18 mouse cellular contexts compared by ENCODE assay signal in the genomic region with DNA sequence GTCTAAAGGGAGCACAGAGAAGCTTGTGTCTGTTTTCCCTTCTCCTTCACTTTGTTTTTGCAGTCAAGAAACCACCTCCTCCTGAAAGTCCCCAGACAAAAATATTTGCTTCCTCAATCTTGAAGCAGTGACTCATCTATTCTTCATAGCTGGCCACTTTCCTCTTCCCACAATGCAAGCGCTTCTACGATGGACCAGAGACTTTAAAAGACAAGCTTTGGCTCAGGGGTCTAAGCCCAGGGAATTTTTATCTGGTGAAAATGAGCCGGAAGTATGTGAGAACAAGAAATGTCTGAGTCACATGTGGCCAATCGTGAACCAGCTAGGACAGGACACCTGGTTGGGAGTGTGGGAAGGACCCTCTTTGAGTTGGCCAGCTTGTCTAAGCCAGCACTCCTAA. TPM values are rescaled to one million over a fixed set of nuclear protein-coding genes. Genes with fewer than 3 reads are reported as not detected.
DNase-seq lines count a peak whose midpoint lies in the region; ATAC-seq and TF ChIP-seq lines count a peak whose summit lies in the region.
"Had no signal": no experiment of that assay in that cellular context is flagged by ENCODE, and none has a peak within 500 bp of the region (broad histone marks: within the 10 kb centered on the region; RNA-seq: fewer than 3 reads in every experiment).

No protein-coding gene starts in this region.

- H3K4me3 ChIP-seq in layer of hippocampus, adult 2 months: no peak overlapping the region
- no peak overlapping the region for H3K4me3 ChIP-seq in C2C12 (ENCODE audit: insufficient read depth, poor library complexity, severe bottlenecking)
- no peak overlapping the region for H3K4me3 ChIP-seq in macrophage (ENCODE audit: inconsistent target)
- H3K4me3 ChIP-seq in midbrain, embryonic 16.5 days (ENCODE audit: low read depth, low read length): no peak overlapping the region
- no peak overlapping the region for H3K4me3 ChIP-seq in hindbrain, embryonic 16.5 days (ENCODE audit: low read length)
- H3K4me3 ChIP-seq: hindbrain, embryonic 13.5 days; midbrain, embryonic 13.5 days; neural tube, embryonic 15.5 days; stomach, embryonic 15.5 days had no signal

- no peak for TF ChIP-seq CTCF in layer of hippocampus, adult 2 months (conservative IDR thresholded peaks at IDR 0.05)
- TF ChIP-seq CTCF in C2C12 (IDR thresholded peaks at IDR 0.05; ENCODE audit: control insufficient read depth, insufficient read depth, insufficient read length): no peak

- WGBS in macrophage (ENCODE audit: missing documents): 3% methylated on average over 4 of the region's 4 CpGs
- WGBS in midbrain, embryonic 16.5 days: 92% methylated on average over 4 of the region's 4 CpGs
- 92% methylated on average over 4 of the region's 4 CpGs for WGBS in hindbrain, embryonic 16.5 days

- no peak overlapping the region for H3K4me2 ChIP-seq in midbrain, embryonic 16.5 days (ENCODE audit: low read length)
- H3K4me2 ChIP-seq in hindbrain, embryonic 16.5 days (ENCODE audit: low read length): no peak overlapping the region
- H3K4me2 ChIP-seq: hindbrain, embryonic 13.5 days; midbrain, embryonic 13.5 days; neural tube, embryonic 15.5 days; stomach, embryonic 15.5 days had no signal

- no peaks in the 10 kb centered on the region for H3K4me1 ChIP-seq in midbrain, embryonic 16.5 days (ENCODE audit: control insufficient read depth, insufficient read depth, low read length)
- H3K4me1 ChIP-seq in hindbrain, embryonic 16.5 days (ENCODE audit: control insufficient read depth, insufficient read depth, low read depth, low read length): no peaks in the 10 kb centered on the region
- H3K4me1 ChIP-seq: hindbrain, embryonic 13.5 days; midbrain, embryonic 13.5 days; neural tube, embryonic 15.5 days; stomach, embryonic 15.5 days had no signal

- no peak for DNase-seq in layer of hippocampus, adult 2 months (ENCODE audit: low spot score in 2 of 2)
- no peak for DNase-seq in layer of hippocampus, adult 18-20 months (ENCODE audit: low spot score in 2 of 2)
- peak; percentile 40 for DNase-seq in NIH3T3 (ENCODE audit: low read depth)
- no peak for DNase-seq in thymus, postnatal 4 days
- DNase-seq: cerebellum, postnatal 10 days; lung, adult 18-20 months had no signal

- no peak overlapping the region for H3K9ac ChIP-seq in midbrain, embryonic 16.5 days (ENCODE audit: low read depth, low read length)
- no peak overlapping the region for H3K9ac ChIP-seq in hindbrain, embryonic 16.5 days (ENCODE audit: low read depth, low read length)
- H3K9ac ChIP-seq: hindbrain, embryonic 13.5 days; midbrain, embryonic 13.5 days; neural tube, embryonic 15.5 days; stomach, embryonic 15.5 days had no signal

- no peaks in the 10 kb centered on the region for H3K79me3 ChIP-seq in C2C12 (ENCODE audit: low read depth)

- no peaks in the 10 kb centered on the region for H3K27me3 ChIP-seq in C2C12 (ENCODE audit: control insufficient read depth, insufficient read depth, insufficient read length)
- H3K27me3 ChIP-seq in midbrain, embryonic 16.5 days (ENCODE audit: control insufficient read depth, insufficient read depth, low read depth, low read length): no peaks in the 10 kb centered on the region
- no peaks in the 10 kb centered on the region for H3K27me3 ChIP-seq in hindbrain, embryonic 16.5 days (replicated peaks; ENCODE audit: control insufficient read depth, insufficient read depth, low read length)
- H3K27me3 ChIP-seq: hindbrain, embryonic 13.5 days; midbrain, embryonic 13.5 days; neural tube, embryonic 15.5 days; stomach, embryonic 15.5 days had no signal

- ATAC-seq in midbrain, embryonic 16.5 days: no peak
- no peak for ATAC-seq in hindbrain, embryonic 16.5 days
- ATAC-seq: midbrain, embryonic 13.5 days had no signal

- no peak overlapping the region for H3ac ChIP-seq in C2C12 (ENCODE audit: control insufficient read depth, insufficient read length, low read depth)

- H3K79me2 ChIP-seq in C2C12 (ENCODE audit: control insufficient read depth, insufficient read depth) (no peaks in the 10 kb centered on the region), macrophage (ENCODE audit: inconsistent target) (no peaks in the 10 kb centered on the region)

- no peaks in the 10 kb centered on the region for H3K9me3 ChIP-seq in midbrain, embryonic 16.5 days (replicated peaks; ENCODE audit: control insufficient read depth, low read length, poor library complexity, severe bottlenecking)
- H3K9me3 ChIP-seq in hindbrain, embryonic 16.5 days (ENCODE audit: control insufficient read depth, low read length): no peaks in the 10 kb centered on the region
- H3K9me3 ChIP-seq: hindbrain, embryonic 13.5 days; midbrain, embryonic 13.5 days; neural tube, embryonic 15.5 days; stomach, embryonic 15.5 days had no signal

- 0 out of 2 replicates have a peak overlapping the region, but pooled peaks have one; percentile 40 for H3K27ac ChIP-seq in layer of hippocampus, adult 2 months
- H3K27ac ChIP-seq in macrophage: peak overlapping the region; percentile 94
- no peak overlapping the region for H3K27ac ChIP-seq in midbrain, embryonic 16.5 days (ENCODE audit: low read length)
- H3K27ac ChIP-seq in hindbrain, embryonic 16.5 days (ENCODE audit: low read depth, low read length): no peak overlapping the region
- H3K27ac ChIP-seq: hindbrain, embryonic 13.5 days; midbrain, embryonic 13.5 days; neural tube, embryonic 15.5 days; stomach, embryonic 15.5 days had no signal

- no peaks in the 10 kb centered on the region for H3K36me3 ChIP-seq in C2C12 (ENCODE audit: control insufficient read depth, insufficient read depth)
- H3K36me3 ChIP-seq in macrophage (ENCODE audit: inconsistent target): no peaks in the 10 kb centered on the region
- no peaks in the 10 kb centered on the region for H3K36me3 ChIP-seq in midbrain, embryonic 16.5 days (ENCODE audit: control insufficient read depth, insufficient read depth, low read length)
- H3K36me3 ChIP-seq in hindbrain, embryonic 16.5 days (ENCODE audit: control insufficient read depth, insufficient read depth, low read length): no peaks in the 10 kb centered on the region
- H3K36me3 ChIP-seq: hindbrain, embryonic 13.5 days; midbrain, embryonic 13.5 days; neural tube, embryonic 15.5 days; stomach, embryonic 15.5 days had no signal

TF ChIP-seq in C2C12, 6 proteins besides CTCF, POLR2A, EP300 and RAD21:
- TF ChIP-seq FOSL1 (IDR thresholded peaks at IDR 0.05; ENCODE audit: insufficient read depth, low read length, poor library complexity, severe bottlenecking) (no peak), MAX (IDR thresholded peaks at IDR 0.05) (no peak), USF1 (IDR thresholded peaks at IDR 0.05; ENCODE audit: low read depth) (peak; percentile 42), MYOD1 (IDR thresholded peaks at IDR 0.05; ENCODE audit: control insufficient read depth, insufficient read length, low read depth) (no peak), MYOG (IDR thresholded peaks at IDR 0.05; ENCODE audit: control insufficient read depth, extremely low read depth, insufficient read length) (no peak), CEBPB (IDR thresholded peaks at IDR 0.05; ENCODE audit: low read depth) (no peak)

RNA-seq across cellular contexts. Expression of a gene that starts 21.5 kb away (rescaled TPM):
- total RNA-seq in layer of hippocampus, adult 2 months (2021): 10 to 100 TPM; 17.9 to 21.6 TPM
- total RNA-seq in layer of hippocampus, adult 18-20 months (2021): 10 to 100 TPM; 18.7 to 20.1 TPM
- polyA plus RNA-seq in C2C12 (2012; fragmentation: generic; extraction: Trizol) (11.8 TPM), macrophage (2018) (152 to 186 TPM (median 172 TPM) in 3 replicates)
- 100 to 1,000 TPM in 20 of 26 experiments, 10 to 100 TPM in 6; 26.1 to 449 (median 139) TPM for total RNA-seq in macrophage (2018; cell fraction: chromatin; rRNA removed)
- total RNA-seq in macrophage (2018; cell fraction: cytosol; rRNA removed): 100 to 1,000 TPM in 25 of 26 experiments, 10 to 100 TPM in 1; 99.1 to 216 (median 133) TPM
- total RNA-seq in macrophage (2018; cell fraction: nucleus; rRNA removed): 100 to 1,000 TPM in 25 of 26 experiments, 10 to 100 TPM in 1; 62.6 to 584 (median 228) TPM
- polyA plus RNA-seq in midbrain, embryonic 16.5 days (2015; fragmentation: Nextera tagmentation; extraction: Ambion mirVana): 19.4 and 20.0 TPM in 2 replicates
- 25.6 and 26.5 TPM in 2 replicates for polyA plus RNA-seq in hindbrain, embryonic 16.5 days (2015; fragmentation: Nextera tagmentation; extraction: Ambion mirVana)

RNA-seq across cellular contexts. Expression of a gene that starts 51.5 kb away (rescaled TPM):
- total RNA-seq in layer of hippocampus, adult 2 months (2021): not detected
- total RNA-seq in layer of hippocampus, adult 18-20 months (2021): not detected
- polyA plus RNA-seq in C2C12 (2012; fragmentation: generic; extraction: Trizol) (not detected), macrophage (2018) (not detected in 3 replicates)
- total RNA-seq in macrophage (2018; cell fraction: chromatin; rRNA removed): not detected
- not detected for total RNA-seq in macrophage (2018; cell fraction: cytosol; rRNA removed)
- under 1 TPM in 1 of 26 experiments, not detected in 25; 0.65 TPM for total RNA-seq in macrophage (2018; cell fraction: nucleus; rRNA removed)
- not detected in 2 replicates for polyA plus RNA-seq in midbrain, embryonic 16.5 days (2015; fragmentation: Nextera tagmentation; extraction: Ambion mirVana)
- not detected in 2 replicates for polyA plus RNA-seq in hindbrain, embryonic 16.5 days (2015; fragmentation: Nextera tagmentation; extraction: Ambion mirVana)
- total RNA-seq: adrenal gland, postnatal 4 days; gastrocnemius, adult 18-20 months; left cerebral cortex, adult 18-20 months had no signal
- polyA plus RNA-seq: hindbrain, embryonic 13.5 days; kidney, embryonic 16.5 days; midbrain, embryonic 13.5 days; neural tube, embryonic 15.5 days had no signal

Comparison
In these comparisons a context has a peak if more than half of its experiments do, and no peak if none do; other contexts are left out.
1. H3K27ac ChIP-seq: peak in layer of hippocampus, adult 2 months (single experiment) and macrophage (single experiment); none in midbrain, embryonic 16.5 days (single experiment) and hindbrain, embryonic 16.5 days (single experiment).